Mouse (Mus musculus): ENCODE data around the gene Gng7. TPM values are rescaled to one million over a fixed set of nuclear protein-coding genes. Genes with fewer than 3 reads are reported as not detected.

Gene Gng7
- total RNA-seq, 2 experiments from 2014 or later = 170 to 173 TPM

DNA sequence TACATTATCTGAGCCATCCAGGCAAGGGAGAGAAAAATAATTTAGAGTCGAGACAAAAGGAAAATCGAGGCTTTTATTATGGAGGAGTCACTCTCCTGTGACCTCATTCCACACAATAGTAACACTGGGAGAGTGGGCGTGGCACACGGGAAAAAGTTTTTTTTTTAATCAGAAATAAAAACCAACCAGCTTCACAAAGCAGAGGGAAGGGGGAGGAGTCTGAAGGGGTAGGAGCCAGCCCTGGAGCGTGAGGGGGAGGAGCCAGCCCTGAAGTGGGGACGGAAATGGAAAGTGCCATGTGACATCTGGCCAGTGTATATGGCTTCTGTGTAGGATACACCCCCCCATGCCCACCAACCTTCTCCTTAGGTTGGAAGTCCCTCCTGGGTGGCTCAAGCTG is 66.2 kb downstream of the Gng7 start:
- no peak for DNase-seq (ENCODE audit: low spot score in 2 of 2)

GRCm38 (mm10) chr10:80947802-80948201 is 66.9 kb downstream of the Gng7 start:
- DNase-seq (ENCODE audit: low spot score in 2 of 2) = no peak

DNA sequence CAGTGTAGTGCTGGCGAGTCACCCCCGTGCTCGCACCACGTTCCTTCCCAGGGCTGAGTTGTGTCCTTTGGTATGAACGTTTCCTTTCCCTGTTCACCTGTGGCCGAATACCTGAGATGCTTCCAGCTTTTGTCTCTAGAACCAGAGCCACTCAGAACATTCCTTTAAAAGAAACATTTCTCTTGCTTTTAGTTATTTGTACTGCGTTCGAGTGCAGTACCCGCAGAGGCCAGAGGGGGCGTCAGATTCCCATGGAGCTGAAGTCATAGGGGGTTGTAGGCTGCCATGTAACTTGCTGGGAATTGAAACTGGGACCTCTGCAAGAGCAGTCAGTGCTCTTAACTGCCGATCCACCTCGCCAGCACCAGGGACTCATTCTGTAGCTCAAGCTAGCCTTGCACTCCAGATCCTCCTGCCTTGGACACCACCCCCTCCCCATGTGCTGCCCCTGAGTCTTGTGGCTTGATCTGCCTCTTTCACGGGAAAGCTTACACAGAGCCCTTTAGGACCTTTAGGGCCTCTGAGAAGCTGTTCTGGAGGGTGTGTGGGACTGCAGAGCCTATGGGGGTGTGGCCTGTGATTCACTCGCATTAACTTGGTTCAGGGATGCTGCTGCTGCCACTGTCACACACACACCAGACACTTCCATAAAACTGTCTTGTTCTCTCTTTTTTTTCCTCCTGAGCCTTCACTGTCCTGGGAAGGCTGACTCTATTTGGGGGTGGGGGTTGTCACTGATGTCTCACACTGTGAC is 67.9 kb downstream of the Gng7 start:
- no peak for DNase-seq (ENCODE audit: low spot score in 2 of 2)

- no peak for DNase-seq (ENCODE audit: low spot score in 2 of 2)
Observed at GRCm38 (mm10) chr10:80944231-80944630, 70.5 kb downstream of the Gng7 start.

DNA sequence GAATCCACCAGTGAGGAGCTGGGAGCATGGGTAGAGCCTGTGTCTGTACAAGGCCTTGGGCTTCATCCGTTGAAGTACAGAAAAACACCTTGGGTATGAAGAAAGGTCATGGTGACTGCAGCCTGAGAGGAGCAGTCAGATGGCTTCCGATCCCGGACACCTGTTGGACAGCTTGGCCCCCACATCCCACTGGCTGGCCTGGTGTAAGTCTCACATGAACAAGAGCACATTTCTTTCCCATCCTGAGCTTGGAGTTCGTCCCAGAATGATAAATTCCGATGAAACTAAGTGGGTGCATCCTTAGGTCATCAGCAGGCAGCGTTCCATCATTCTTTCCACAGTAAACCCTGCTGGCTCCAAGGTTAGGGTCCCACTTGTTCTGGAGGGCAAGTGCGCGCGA is 71.0 kb downstream of the Gng7 start:
- DNase-seq (ENCODE audit: low spot score in 2 of 2) = no peak

- no peak for DNase-seq (ENCODE audit: low spot score in 2 of 2)
Observed at GRCm38 (mm10) chr10:80942919-80943318, 71.8 kb downstream of the Gng7 start.

- DNase-seq (ENCODE audit: low spot score in 2 of 2) = no peak
Observed at GRCm38 (mm10) chr10:80940988-80941347, 73.8 kb downstream of the Gng7 start.

DNA sequence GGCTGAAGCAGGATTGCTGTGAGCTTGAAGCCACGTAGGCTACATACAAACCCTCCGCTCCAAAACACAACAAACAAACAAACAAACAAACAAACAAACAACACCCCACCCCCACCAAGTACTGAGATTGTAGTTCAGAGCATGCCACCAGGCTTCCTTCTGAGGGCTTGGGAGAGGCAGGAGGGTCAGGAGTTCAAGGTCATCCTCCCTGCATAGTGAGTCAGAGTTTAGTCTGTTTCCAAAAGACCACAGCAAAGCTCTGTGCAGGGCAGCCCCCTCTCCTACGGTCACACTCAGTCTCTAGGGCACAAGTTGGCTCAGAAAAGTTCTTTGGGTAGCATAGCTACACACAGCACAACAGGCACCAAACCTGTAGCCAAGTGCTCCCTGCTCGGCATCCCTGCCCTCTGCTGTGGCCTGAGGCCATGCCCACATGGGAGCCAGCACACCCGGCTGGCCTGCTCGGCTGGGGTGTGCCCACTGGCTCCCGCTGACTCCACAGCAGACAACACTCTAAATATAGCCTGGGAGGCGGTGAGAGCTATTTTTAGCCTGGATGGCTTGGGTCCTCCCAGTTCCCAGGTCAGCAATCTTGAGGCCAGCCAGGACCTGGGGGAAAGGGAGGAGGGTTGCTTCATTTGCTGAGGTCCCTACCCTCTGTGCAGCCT is 74.3 kb downstream of the Gng7 start:
- no peak for DNase-seq (ENCODE audit: low spot score in 2 of 2)

DNA sequence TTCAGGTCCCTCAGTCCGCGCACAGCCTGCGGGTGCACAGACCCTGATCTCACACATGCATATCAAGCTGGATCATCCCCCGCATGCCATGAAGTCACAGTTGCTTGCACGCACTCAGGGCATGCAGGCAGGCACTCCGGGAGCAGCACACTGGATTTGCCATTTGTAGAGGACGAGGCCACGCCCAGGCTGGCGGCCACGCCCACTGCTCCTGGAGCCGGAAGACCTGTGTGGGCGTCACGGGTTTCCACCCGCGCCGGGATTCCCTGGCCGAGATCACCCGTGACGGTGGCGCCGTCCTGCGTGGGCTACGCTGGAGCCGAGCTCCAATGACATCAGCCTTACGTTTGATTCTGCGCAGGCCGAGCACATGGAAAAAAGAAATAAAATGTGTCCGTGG is 75.1 kb downstream of the Gng7 start:
- peak; percentile 69 to 73 for DNase-seq (ENCODE audit: low spot score in 2 of 2)

DNA sequence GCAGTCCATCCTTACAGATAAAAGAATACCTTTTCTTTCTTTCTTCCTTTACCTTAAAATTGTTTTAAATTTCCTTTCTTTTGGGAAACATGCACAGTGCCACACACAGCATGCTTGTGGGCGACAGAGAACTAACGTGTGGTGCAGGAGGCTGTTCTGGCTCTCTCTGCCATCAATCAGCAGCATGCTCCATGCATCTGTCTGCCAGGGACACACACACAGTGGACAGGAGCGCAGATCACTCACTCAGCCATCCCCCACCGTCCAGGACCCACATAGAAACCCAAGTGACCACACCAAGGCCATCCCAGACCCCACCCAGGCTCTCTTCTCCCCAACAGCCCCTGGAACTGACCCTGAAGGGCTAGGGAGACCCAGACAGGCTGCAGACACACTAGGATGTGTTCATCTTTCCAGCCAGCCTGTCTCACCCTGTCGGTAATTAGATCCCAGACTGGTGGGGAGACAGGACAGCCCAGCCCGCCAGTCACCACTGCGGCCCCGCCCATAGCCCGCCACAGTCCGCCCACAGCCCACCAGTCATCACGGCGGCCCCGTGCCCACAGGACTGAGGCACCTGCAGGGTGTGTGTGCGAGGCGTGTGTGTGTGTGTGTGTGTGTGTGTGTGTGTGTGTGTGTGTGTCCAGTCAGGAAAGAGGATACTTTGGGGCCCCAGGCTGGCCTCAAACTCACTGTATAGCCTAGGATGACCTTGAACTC is 75.8 kb downstream of the Gng7 start:
- no peak for DNase-seq (ENCODE audit: low spot score in 2 of 2)

DNA sequence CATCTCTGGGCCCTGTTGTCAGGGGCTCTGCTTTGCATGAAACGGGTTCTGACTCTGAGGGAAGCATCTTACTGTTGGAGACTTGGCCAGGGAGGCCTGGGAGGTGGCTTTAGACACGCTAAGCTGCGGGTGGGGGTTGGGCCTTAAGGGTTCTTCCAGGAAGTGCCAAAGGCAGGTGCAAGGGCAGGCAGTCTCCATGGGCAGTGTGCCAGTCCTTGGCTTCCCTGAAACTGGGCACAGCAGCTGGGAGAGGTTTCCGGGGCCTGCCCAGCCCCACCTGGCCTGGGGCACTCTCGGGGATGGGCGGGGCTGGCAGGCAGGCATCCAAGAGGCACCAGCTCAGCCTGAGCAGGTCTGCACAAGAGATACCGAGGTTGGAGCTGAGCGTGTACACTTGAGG is 77.1 kb downstream of the Gng7 start:
- DNase-seq (ENCODE audit: low spot score in 2 of 2) = no peak

GRCm38 (mm10) chr10:80936810-80937164 is 78.0 kb downstream of the Gng7 start:
- DNase-seq (ENCODE audit: low spot score in 2 of 2) = no peak

- peak; percentile 54 to 65 for DNase-seq (ENCODE audit: low spot score in 2 of 2)
Observed at GRCm38 (mm10) chr10:80936135-80936809, 78.5 kb downstream of the Gng7 start.

DNA sequence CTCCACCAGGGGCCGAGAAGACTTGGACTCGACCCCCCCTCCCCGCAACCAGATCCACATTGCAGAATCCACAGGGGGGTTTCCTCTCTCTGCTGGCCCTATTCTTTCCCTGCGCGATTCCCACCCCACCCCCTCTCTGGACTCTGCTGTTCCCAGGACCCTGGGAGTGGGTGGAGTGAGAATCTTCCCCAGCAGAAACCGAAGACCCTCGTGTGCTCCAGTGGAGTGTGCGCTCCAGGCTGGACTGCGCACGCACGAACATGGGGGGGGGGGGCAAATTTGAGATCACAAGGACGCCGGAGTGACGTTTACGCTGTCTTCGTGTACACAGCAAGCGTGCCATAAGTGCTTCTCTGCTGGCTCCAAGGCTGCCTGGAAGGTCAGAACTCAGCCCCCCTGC is 79.0 kb downstream of the Gng7 start:
- DNase-seq (ENCODE audit: low spot score in 2 of 2) = no peak

DNA sequence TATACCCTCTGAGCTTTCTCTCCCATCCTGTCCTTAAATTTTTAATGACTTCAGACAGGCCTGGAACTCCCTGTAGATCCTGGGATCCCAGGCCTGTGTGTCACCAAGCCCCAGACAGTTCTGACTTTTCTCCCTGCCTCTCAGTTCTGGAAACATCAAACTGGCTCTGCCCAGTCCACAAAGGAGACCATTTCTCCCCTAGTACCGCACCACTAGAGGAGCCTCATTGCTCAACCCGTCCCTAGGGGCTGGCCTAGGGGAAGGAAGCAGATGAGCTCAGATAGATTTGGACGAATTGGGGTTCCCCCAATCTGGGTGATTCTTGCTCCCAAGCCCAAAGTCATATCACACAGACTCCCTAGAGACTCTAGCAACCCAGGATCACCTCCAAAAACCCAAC is 79.5 kb downstream of the Gng7 start:
- DNase-seq (ENCODE audit: low spot score in 2 of 2) = no peak

- no peak for DNase-seq (ENCODE audit: low spot score in 2 of 2)
Observed at GRCm38 (mm10) chr10:80934136-80934985, 80.4 kb downstream of the Gng7 start.

DNA sequence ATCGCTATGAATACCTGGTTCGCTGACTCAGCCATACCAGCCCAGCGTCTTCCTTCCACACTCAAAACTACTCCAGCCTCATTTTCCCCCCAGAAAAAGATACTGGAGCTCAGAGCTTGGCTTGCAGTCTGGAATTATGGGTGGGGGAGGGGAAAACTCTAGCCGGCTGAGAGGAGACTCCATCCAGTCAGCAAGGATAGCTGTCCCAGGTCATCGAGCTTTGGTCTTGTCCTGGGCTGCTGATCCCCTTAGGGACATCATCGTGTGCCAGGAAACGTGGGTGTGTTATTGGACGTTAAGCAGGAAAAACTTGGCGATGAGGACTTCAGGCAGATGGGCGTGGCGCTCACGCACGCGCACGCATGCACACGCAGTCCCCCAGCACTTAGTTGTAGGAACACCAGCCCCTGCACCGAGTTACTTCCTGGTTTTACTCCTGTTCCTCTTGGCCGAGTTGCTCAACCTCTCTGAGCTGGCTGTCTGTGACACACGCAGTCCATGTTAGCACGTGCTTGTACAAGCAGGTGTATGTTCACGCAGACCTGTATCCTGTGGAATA is 81.2 kb downstream of the Gng7 start:
- no peak for DNase-seq (ENCODE audit: low spot score in 2 of 2)

- no peak for DNase-seq (ENCODE audit: low spot score in 2 of 2)
Observed at GRCm38 (mm10) chr10:80932700-80933420, 81.9 kb downstream of the Gng7 start.

DNA sequence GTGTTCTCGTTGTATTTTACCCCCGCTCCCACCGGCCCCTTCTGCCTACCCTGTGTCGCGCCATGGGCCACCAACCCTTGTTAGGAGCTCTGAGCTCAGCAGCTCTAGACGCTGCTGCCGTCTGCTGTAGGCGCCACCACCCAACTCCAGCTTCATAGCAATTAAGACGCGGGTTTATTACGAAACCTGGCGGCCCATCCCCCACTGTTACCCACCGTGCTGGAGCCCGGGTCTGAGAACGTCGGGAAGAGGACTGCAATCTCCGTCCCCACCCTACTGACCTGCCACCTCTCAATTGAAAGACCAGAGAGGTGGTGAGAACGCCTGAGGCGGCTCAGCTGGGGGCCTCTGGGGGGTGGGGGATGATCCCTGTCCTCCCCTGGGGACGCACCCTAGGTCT is 82.5 kb downstream of the Gng7 start:
- no peak for DNase-seq (ENCODE audit: low spot score in 2 of 2)

GRCm38 (mm10) chr10:80931695-80932094 is 83.0 kb downstream of the Gng7 start:
- DNase-seq (ENCODE audit: low spot score in 2 of 2) = no peak
